Mouse (Mus musculus) cortical plate, adult 2 months (tissue): ENCODE measurements around the gene Fcer2a. TPM values are rescaled to one million over a fixed set of nuclear protein-coding genes. Genes with fewer than 3 reads are reported as not detected.

ENCODE experiments used
- H3K27ac ChIP-seq: fragments of 200-500 bp; 2 replicates; pipeline ENCODE4 v1.5.1; 2012; ENCODE audit warnings: low read length, control low read depth, inconsistent platforms; ENCODE audit not compliant: insufficient read depth
- H3K4me1 ChIP-seq: fragments of 200-500 bp; 2 replicates; pipeline ENCODE4 v1.6.1; 2011; ENCODE audit warnings: low read length; ENCODE audit not compliant: control insufficient read depth, insufficient read depth
- H3K4me3 ChIP-seq: fragments of 200-500 bp; 2 replicates; pipeline ENCODE4 v1.5.1; 2011; ENCODE audit warnings: mild to moderate bottlenecking, low read length, control low read depth; ENCODE audit not compliant: insufficient read depth
- CTCF ChIP-seq: fragments of 200-500 bp; IDR thresholded peaks from 2 replicates; pipeline ENCODE4 v1.5.1; 2011; ENCODE audit warnings: mild to moderate bottlenecking, control low read depth, low read length; ENCODE audit not compliant: insufficient read depth; ENCODE audit errors: extremely low read depth
- POLR2A ChIP-seq: fragments of 200-500 bp; IDR thresholded peaks from 2 replicates; pipeline ENCODE4 v1.6.1; 2011; ENCODE audit warnings: mild to moderate bottlenecking, low read length, control low read depth; ENCODE audit not compliant: insufficient read depth; ENCODE audit errors: extremely low read depth
- polyA plus RNA-seq: library from polyadenylated mRNA; depleted of rRNA; stranded (reverse); fragments of >200 nt; gene quantifications from 2 replicates; pipeline ENCODE4 v1.2.3, GENCODE M21; 2012

Fcer2a gene
- polyA plus RNA-seq, 1 experiment = 0.23 TPM

DNA sequence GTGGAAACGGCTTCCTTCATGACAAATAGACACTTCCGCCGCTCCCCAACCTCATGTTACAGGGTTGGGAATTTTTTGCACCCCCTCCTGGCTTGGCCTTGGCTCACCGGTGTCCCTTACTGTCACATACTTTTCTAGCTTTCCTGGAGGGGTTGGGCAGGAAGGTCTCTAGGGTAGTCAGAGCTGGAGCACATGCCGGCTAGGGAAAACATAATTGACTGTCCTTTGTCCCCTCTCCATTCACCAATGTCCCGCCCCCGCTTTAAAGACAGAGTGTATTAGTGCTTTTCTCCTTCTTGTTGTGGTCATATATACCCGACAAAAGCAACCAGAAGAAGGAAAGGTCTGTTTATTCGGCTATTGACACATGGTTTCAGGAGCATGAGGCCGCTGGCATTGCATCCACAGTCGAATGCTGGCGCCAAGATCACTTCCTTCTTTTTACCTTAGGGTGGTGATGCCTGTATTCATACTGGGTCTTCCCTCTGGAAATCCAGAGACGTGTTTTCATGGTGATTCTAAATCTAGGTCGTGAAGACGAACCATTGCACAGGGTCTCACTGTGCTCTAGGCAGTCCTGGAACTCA lies 16.9 kb downstream of the Fcer2a start:
- Histone ChIP-seq H3K4me3 (peak overlapping the region; percentile 67), H3K27ac (no peak overlapping the region), H3K4me1 (no peaks in the 10 kb centered on the region; the same call in 1 of the 2 replicates)
- TF ChIP-seq POLR2A (no peak), CTCF (no peak)

DNA sequence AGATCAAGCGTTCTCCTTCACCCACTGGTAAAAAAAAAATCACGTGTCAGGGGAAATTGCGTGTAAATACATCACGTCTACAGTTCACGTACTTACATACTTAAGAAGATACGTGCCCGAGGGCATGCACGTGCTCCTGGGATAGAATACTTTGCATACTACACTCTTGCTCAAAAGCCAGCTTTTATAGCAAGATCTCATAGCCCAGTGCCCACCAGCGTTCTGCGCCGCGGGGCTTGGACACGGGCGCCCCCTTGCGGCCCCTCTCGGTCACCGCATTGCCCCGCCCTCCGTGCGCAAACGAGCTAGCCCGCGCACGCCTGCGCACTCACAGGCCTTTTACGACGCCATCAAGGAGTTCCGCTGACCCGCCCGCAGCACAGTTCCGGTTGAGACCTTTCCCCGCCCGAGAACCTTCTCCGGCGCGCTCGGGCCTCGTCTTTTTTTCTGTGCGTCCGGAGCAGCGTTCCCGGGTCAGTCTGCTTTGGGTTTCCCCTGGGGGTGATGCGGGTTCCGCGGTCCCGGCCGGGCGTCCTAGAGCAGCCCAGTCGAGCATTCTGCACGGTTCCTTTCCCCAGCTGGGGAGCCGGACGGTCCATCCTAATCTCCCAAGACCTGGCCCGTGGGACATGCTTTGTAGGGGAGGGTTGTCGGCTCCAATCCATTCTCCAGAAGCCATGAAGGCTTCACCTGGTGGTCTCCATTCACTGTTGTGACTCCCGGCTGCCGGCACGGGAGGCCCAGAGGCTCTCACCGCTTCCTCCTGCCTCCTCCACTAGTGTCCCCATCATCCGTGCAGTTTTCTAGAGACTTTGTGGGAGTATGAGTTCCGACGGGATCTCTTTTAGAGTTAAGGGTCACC lies 17.6 kb downstream of the Fcer2a start, which contains the start of gene Trappc5:
TSS of gene Trappc5 (plus strand) at position 169 of the 862 bp plus-strand sequence.
- H3K27ac ChIP-seq = peak within 1 kb of the TSS; percentile 32
- TF ChIP-seq POLR2A = peak; percentile 69; the same call in 1 of the 2 replicates
- peak; percentile 65 for TF ChIP-seq CTCF
- H3K4me3 ChIP-seq = peak within 1 kb of the TSS; percentile 67
- no peaks in the 10 kb centered on the region; the same call in 1 of the 2 replicates for H3K4me1 ChIP-seq

DNA sequence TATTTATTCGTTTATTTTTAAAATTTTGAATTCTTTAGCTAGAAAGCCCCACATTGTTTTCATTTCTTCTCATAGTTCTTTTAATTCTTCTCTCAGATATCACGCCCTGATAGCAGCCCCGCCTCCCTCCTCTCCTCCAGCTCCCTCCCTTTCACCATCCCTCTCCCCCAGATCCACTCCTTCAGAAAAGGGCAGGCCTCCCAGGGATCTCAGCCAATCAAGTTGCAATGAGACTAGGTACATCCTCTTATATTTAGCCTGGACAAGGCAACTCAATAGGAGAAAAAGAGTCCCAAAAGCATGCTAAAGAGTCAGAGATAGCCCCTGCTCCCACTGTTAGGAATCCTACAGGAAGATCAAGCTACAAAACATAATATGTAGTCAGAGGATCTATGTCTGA lies 19.3 kb downstream of the Fcer2a start:
- Histone ChIP-seq H3K4me3 (no peak overlapping the region), H3K27ac (no peak overlapping the region), H3K4me1 (no peaks in the 10 kb centered on the region; the same call in 1 of the 2 replicates)
- no peak for TF ChIP-seq POLR2A
- TF ChIP-seq CTCF = no peak

DNA sequence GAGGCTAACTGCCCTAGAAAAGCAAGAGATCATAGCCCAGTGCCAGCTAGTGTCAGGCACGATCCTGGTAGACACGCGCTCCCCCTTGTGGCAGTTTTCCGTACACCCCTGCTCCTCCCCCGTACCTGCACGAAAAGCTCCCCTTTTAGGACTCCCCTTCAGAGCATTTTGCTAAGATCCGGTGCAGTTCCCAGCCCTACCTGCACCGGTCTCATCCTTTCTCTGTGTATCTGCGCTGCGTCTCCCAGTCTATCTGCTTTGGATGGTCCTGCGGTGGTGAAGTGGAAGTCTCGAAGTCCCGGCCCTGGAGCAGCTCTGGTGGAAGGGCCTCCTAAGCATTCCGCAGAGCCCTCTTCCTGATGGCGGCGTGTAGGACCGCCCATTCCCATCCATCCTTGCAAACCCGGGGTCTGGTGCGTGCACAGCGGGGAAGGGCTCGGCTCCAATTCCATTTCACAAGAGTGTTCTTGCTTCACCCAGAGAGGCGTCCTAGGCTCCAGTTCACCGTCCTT lies 21.9 kb downstream of the Fcer2a start, which contains the start of gene Fcor:
TSS of gene Fcor (minus strand) at position 383 of the 512 bp plus-strand sequence.
- Histone ChIP-seq H3K4me3 (peak within 1 kb of the TSS; percentile 44), H3K27ac (peak within 1 kb of the TSS; percentile 21), H3K4me1 (no peaks in the 10 kb centered on the region; the same call in 1 of the 2 replicates)
- TF ChIP-seq POLR2A (peak; percentile 67), CTCF (peak; percentile 86)

DNA sequence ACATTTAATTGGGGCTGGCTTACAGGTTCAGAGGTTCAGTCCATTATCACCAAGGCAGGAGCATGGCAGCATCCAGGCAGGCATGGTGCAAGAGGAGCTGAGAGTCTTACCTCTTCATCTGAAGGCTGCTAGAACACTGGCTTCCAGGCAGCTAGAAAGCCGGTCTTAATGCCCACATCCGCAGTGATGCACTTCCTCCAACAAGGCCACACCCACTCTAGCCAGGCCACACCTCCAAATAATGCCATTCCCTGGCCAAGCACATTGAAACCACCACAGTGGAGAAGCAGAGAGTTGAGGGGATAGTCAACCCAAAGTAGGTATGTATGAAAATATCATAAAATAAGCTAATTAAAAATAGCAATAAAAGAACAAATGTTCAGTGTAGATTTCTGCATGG lies 23.6 kb downstream of the Fcer2a start:
- no peak overlapping the region for H3K4me3 ChIP-seq
- no peak overlapping the region for H3K27ac ChIP-seq
- no peak for TF ChIP-seq POLR2A
- TF ChIP-seq CTCF = no peak
- no peaks in the 10 kb centered on the region for H3K4me1 ChIP-seq

DNA sequence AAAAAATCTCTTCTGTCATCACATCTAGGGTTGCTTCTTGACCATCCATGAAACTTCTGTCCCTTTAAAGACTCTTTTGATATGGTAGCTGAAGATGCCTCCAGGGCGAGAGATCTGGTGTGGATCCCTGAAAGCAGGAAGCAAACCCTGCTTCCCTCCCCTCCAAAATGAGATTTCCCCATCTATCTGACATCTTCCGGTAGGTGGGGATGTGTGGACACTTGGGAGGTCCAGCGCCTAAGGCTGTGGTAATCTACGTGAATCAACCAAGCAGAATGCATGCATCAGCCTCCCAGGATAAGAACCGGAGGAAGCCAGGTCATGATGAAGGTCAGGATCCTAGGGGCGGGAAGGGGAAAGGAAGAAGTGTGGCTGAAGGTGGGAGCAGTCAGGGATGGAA lies 28.5 kb downstream of the Fcer2a start, which contains the start of gene Mcemp1:
TSS of gene Mcemp1 (plus strand) at position 248 of the 400 bp plus-strand sequence.
- no peak within 1 kb of the TSS for H3K4me3 ChIP-seq
- TF ChIP-seq POLR2A = no peak
- TF ChIP-seq CTCF = no peak
- H3K27ac ChIP-seq = no peak within 1 kb of the TSS
- H3K4me1 ChIP-seq = no peaks in the 10 kb centered on the region

DNA sequence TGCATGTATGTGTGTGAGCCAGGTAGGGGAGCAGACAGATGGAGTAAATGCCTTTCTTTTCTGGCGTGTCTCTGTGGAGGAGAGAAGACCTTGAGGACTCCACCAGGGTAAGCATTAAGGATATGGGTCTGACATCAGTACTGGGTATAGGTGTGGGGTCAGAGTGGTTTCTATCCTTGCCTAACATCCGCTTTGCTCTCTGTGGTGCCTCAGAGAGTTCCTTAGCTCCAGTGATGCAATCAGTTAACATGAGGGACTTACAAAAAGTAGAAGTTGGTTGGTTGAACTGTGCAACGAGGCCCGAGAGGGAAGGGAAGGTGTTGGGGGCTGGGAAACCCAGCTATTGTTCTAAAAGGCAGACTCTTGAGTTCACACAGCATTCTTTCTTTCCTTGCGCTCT lies 29.6 kb downstream of the Fcer2a start:
- no peak overlapping the region for H3K4me3 ChIP-seq
- H3K27ac ChIP-seq = no peak overlapping the region
- H3K4me1 ChIP-seq = no peaks in the 10 kb centered on the region
- TF ChIP-seq POLR2A = no peak
- no peak for TF ChIP-seq CTCF

DNA sequence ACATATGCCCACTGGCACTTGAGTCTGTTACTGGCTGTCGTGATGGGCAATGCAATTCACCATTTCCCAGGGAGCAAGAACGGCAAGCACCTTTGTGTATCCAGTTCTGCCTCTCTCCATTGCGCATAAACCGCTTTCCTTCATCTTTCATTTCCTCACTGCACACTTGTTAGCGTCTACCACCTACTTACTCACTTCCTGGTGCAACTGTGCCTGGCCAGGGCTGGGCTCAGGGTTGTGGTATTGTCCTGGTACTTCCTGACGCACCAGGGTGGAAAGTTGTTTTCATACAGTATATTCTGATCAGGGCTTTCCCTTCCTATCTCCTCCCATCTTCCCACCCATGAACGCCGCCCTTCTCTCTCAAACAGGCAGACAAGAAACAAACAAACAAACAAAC lies 33.1 kb downstream of the Fcer2a start:
- TF ChIP-seq POLR2A (no peak), CTCF (no peak)
- H3K4me1 ChIP-seq = no peaks in the 10 kb centered on the region
- H3K4me3 ChIP-seq = no peak overlapping the region
- H3K27ac ChIP-seq = no peak overlapping the region

DNA sequence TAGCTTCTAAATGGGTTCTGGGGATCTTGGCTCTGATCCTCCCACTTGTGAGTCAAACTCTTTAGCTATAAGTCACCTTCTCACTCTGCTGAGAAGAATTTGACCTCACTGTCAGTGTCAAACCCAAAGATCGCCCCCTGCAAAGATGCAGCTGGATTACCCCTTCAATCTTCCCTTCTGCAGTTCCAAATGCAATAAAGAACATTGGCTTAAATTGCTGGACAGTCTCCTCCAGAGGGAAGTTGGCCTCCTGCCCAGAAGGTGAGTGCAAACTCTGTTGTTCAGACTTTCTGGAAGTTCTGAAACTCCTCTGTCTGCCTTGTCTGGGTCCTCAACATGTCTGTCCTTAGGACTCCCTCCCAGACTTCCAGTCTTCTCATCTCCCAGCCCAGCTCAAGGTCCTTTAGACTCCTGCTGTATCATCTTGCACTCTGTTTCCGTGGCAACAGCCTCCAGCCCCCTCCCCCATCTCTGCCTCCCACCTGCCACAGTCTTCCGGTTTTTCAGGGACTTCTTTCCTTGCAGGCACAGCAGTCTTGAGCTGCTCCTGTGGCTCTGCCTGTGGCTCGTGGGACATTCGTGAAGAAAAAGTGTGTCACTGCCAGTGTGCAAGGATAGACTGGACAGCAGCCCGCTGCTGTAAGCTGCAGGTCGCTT lies 37.1 kb downstream of the Fcer2a start:
- TF ChIP-seq POLR2A (no peak), CTCF (no peak)
- H3K27ac ChIP-seq = no peak overlapping the region
- no peaks in the 10 kb centered on the region for H3K4me1 ChIP-seq
- H3K4me3 ChIP-seq = no peak overlapping the region
